Mouse (Mus musculus) CD4-positive, CD25-positive, alpha-beta regulatory T cell, adult 4 months (primary cell): ENCODE data around the gene Olfr1097. TPM values are rescaled to one million over a fixed set of nuclear protein-coding genes. Genes with fewer than 3 reads are reported as not detected.

Experiments used
- ATAC-seq: one replicate; pipeline ENCODE4 v1.8.0; 2017
- polyA plus RNA-seq, 2 experiments: library from polyadenylated mRNA; unstranded; fragments of 100-300 nt; shearing (Covaris generic); gene quantifications; one replicate each; pipeline ENCODE4 v1.2.1; 2017

Gene Olfr1097
- not detected for polyA plus RNA-seq

- no peak for ATAC-seq
Observed at GRCm38 (mm10) chr2:86892116-86892515, at the start of gene Olfr1097. TSS of gene Olfr1097 (minus strand) at chr2:86892216.

GRCm38 (mm10) chr2:86926557-86926956 lies 34.5 kb upstream of the Olfr1097 start:
- no peak for ATAC-seq

- no peak for ATAC-seq
Observed at GRCm38 (mm10) chr2:86924445-86924844, 32.4 kb upstream of the Olfr1097 start, which contains the start of gene Olfr1098. TSS of gene Olfr1098 (minus strand) at chr2:86924545.

GRCm38 (mm10) chr2:86905647-86906046 lies 13.6 kb upstream of the Olfr1097 start:
- no peak for ATAC-seq

GRCm38 (mm10) chr2:86874702-86875101 lies 17.3 kb downstream of the Olfr1097 start, which contains the start of gene Gm13723:
TSS of gene Gm13723 (minus strand) at chr2:86874802.
- no peak for ATAC-seq

- ATAC-seq: no peak
Observed at GRCm38 (mm10) chr2:86851596-86851995, 40.4 kb downstream of the Olfr1097 start, which contains the start of gene Olfr1095. TSS of gene Olfr1095 (minus strand) at chr2:86851696.

Other genes with a start within 250 kb of the Olfr1097 start
- not detected for gene Olfr1085, start 230.2 kb downstream of the Olfr1097 start, polyA plus RNA-seq
- gene Olfr1086, start 212.1 kb downstream of the Olfr1097 start, polyA plus RNA-seq: not detected
- not detected for gene Olfr1087, start 193.8 kb downstream of the Olfr1097 start, polyA plus RNA-seq
- not detected for gene Olfr1089, start 158.5 kb downstream of the Olfr1097 start, polyA plus RNA-seq
- gene Olfr1090, start 133.2 kb downstream of the Olfr1097 start, polyA plus RNA-seq: under 1 TPM in 1 of 2 experiments, not detected in 1; 0.15 TPM
- gene Olfr1093, start 109.7 kb downstream of the Olfr1097 start, polyA plus RNA-seq: not detected
- gene Olfr141, start 82.2 kb downstream of the Olfr1097 start, polyA plus RNA-seq: not detected
- gene Olfr1094, start 67.6 kb downstream of the Olfr1097 start, polyA plus RNA-seq: not detected
- not detected for gene Olfr1095, start 40.5 kb downstream of the Olfr1097 start, polyA plus RNA-seq
- gene Gm13723, start 17.4 kb downstream of the Olfr1097 start, polyA plus RNA-seq: not detected
- not detected for gene Olfr1098, start 32.3 kb upstream of the Olfr1097 start, polyA plus RNA-seq
- gene Olfr1099, start 68.5 kb upstream of the Olfr1097 start, polyA plus RNA-seq: not detected
- gene Olfr1100, start 87.7 kb upstream of the Olfr1097 start, polyA plus RNA-seq: not detected
- gene Olfr1101, start 99.0 kb upstream of the Olfr1097 start, polyA plus RNA-seq: not detected
- gene Olfr1102, start 106.2 kb upstream of the Olfr1097 start, polyA plus RNA-seq: not detected
- gene Olfr1104, start 134.9 kb upstream of the Olfr1097 start, polyA plus RNA-seq: not detected
- not detected for gene Olfr1105, start 144.3 kb upstream of the Olfr1097 start, polyA plus RNA-seq
- not detected for gene Olfr1106, start 160.1 kb upstream of the Olfr1097 start, polyA plus RNA-seq
- gene Olfr1107, start 183.6 kb upstream of the Olfr1097 start, polyA plus RNA-seq: not detected
- under 1 TPM in 1 of 2 experiments, not detected in 1; 0.13 TPM for gene Olfr1109, start 203.8 kb upstream of the Olfr1097 start, polyA plus RNA-seq
- not detected for gene Olfr259, start 222.4 kb upstream of the Olfr1097 start, polyA plus RNA-seq
- not detected for gene Olfr1110, start 248.1 kb upstream of the Olfr1097 start, polyA plus RNA-seq